Mouse (Mus musculus) embryonic facial prominence, embryonic 15.5 days (tissue): ENCODE data around the gene Dmrtc2. TPM values are rescaled to one million over a fixed set of nuclear protein-coding genes. Genes with fewer than 3 reads are reported as not detected.
"Not testable (repeated sequence)": the region's sequence is repeated elsewhere in the genome, so short reads cannot be mapped to it uniquely, and the experiment has no call there.

Experiments used
- ATAC-seq: fragments of 200-750 bp; cut with Nextera tagmentation; 2 replicates; pipeline ENCODE4 v1.8.0; 2017; ENCODE audit warnings: low read depth, moderate TSS enrichment; ENCODE audit not compliant: insufficient number of reproducible peaks, low FRiP score, low TSS enrichment
- H3K27ac ChIP-seq: fragments of 300-500 bp; sonication (generic); replicated peaks from 2 replicates; pipeline ENCODE4 v1.5.1; 2015; ENCODE audit warnings: mild to moderate bottlenecking, inconsistent platforms
- H3K27me3 ChIP-seq: fragments of 300-500 bp; sonication (generic); 2 replicates; pipeline ENCODE4 v1.6.1; 2015; ENCODE audit warnings: inconsistent platforms
- H3K36me3 ChIP-seq: fragments of 300-500 bp; sonication (generic); 2 replicates; pipeline ENCODE4 v1.6.1; 2015; ENCODE audit warnings: mild to moderate bottlenecking, inconsistent platforms
- H3K4me1 ChIP-seq: fragments of 300-500 bp; sonication (generic); 2 replicates; pipeline ENCODE4 v1.6.1; 2015; ENCODE audit warnings: inconsistent platforms
- H3K4me2 ChIP-seq: fragments of 300-500 bp; sonication (generic); replicated peaks from 2 replicates; pipeline ENCODE4 v1.6.1; 2015; ENCODE audit warnings: mild to moderate bottlenecking, inconsistent platforms
- H3K4me3 ChIP-seq: fragments of 300-500 bp; sonication (generic); replicated peaks from 2 replicates; pipeline ENCODE4 v1.5.1; 2015; ENCODE audit warnings: mild to moderate bottlenecking, inconsistent platforms
- H3K9ac ChIP-seq: fragments of 300-500 bp; sonication (generic); 2 replicates; pipeline ENCODE4 v1.6.1; 2015; ENCODE audit warnings: inconsistent platforms
- H3K9me3 ChIP-seq: fragments of 300-500 bp; sonication (generic); replicated peaks from 2 replicates; pipeline ENCODE4 v1.6.1; 2016; ENCODE audit warnings: inconsistent platforms
- WGBS: fragments of 180-500 bp; shearing (Covaris S2); methylation state at CpG from one replicate; pipeline ENCODE4 v1.1.7; 2015; 5-methylcytosine and 5-hydroxymethylcytosine counted together
- polyA plus RNA-seq: library from polyadenylated mRNA; unstranded; fragments of >200 nt; fragmentation: Nextera tagmentation; extraction: Ambion mirVana; gene quantifications from 2 replicates; pipeline ENCODE4 v1.2.1, GENCODE M21; 2015

Dmrtc2 gene
- 0.09 TPM in 1 of 2 replicates, not detected in the other for polyA plus RNA-seq

GRCm38 (mm10) chr7:24869532-24870165 is at the start of gene Dmrtc2, which contains the start of gene Lypd4:
TSS of gene Dmrtc2 (plus strand) at chr7:24870057.
TSS of gene Lypd4 (minus strand) at chr7:24869941.
- Histone ChIP-seq H3K27ac (no peak within 1 kb of the TSS), H3K4me3 (no peak within 1 kb of the TSS), H3K9me3 (no peaks in the 10 kb centered on the region), H3K4me2 (0 out of 2 replicates have a peak within 1 kb of the TSS, but pooled peaks have one; percentile 10), H3K4me1 (no peaks in the 10 kb centered on the region), H3K36me3 (no peaks in the 10 kb centered on the region), H3K9ac (no peak within 1 kb of the TSS), H3K27me3 (no peaks in the 10 kb centered on the region)
- WGBS = 51% methylated on average over 41 of the region's 41 CpGs
- ATAC-seq = no peak

- no peak for ATAC-seq
- no peak overlapping the region for H3K4me2 ChIP-seq
- no peaks in the 10 kb centered on the region for H3K36me3 ChIP-seq
- no peak overlapping the region for H3K27ac ChIP-seq
- no peak overlapping the region for H3K4me3 ChIP-seq
- H3K9me3 ChIP-seq = no peaks in the 10 kb centered on the region
- WGBS = 50% methylated on average over 7 of the region's 7 CpGs
- H3K4me1 ChIP-seq = no peaks in the 10 kb centered on the region
- no peaks in the 10 kb centered on the region for H3K27me3 ChIP-seq
- H3K9ac ChIP-seq = no peak overlapping the region
Observed at GRCm38 (mm10) chr7:24824452-24824851, 45.4 kb upstream of the Dmrtc2 start.

- Histone ChIP-seq H3K9me3 (no peaks in the 10 kb centered on the region), H3K4me2 (no peak overlapping the region), H3K27me3 (no peaks in the 10 kb centered on the region), H3K9ac (no peak overlapping the region), H3K4me1 (no peaks in the 10 kb centered on the region), H3K36me3 (no peaks in the 10 kb centered on the region), H3K4me3 (no peak overlapping the region), H3K27ac (no peak overlapping the region)
- 92% methylated on average over 4 of the region's 4 CpGs for WGBS
- no peak for ATAC-seq
Observed at GRCm38 (mm10) chr7:24827181-24827580, 42.7 kb upstream of the Dmrtc2 start.

GRCm38 (mm10) chr7:24838732-24839409 is 31.0 kb upstream of the Dmrtc2 start:
- not testable (repeated sequence) for H3K4me2 ChIP-seq, ATAC-seq, H3K4me3 ChIP-seq, H3K27me3 ChIP-seq, H3K4me1 ChIP-seq, H3K36me3 ChIP-seq, H3K27ac ChIP-seq, H3K9me3 ChIP-seq, H3K9ac ChIP-seq
- WGBS = 49% methylated on average over 12 of the region's 13 CpGs

- Histone ChIP-seq H3K9me3 (no peaks in the 10 kb centered on the region), H3K4me2 (no peak overlapping the region), H3K9ac (no peak overlapping the region), H3K36me3 (no peaks in the 10 kb centered on the region), H3K4me1 (no peaks in the 10 kb centered on the region), H3K27me3 (no peaks in the 10 kb centered on the region), H3K27ac (no peak overlapping the region), H3K4me3 (no peak overlapping the region)
- ATAC-seq = no peak
- WGBS = 64% methylated on average over 8 of the region's 8 CpGs
Observed at GRCm38 (mm10) chr7:24839410-24839808, 30.4 kb upstream of the Dmrtc2 start.

GRCm38 (mm10) chr7:24840331-24840730 is 29.5 kb upstream of the Dmrtc2 start:
- no peak overlapping the region for H3K4me3 ChIP-seq
- no peak overlapping the region for H3K9ac ChIP-seq
- no peaks in the 10 kb centered on the region for H3K9me3 ChIP-seq
- H3K36me3 ChIP-seq = no peaks in the 10 kb centered on the region
- 43% methylated on average over 3 of the region's 3 CpGs for WGBS
- H3K27me3 ChIP-seq = no peaks in the 10 kb centered on the region
- no peak for ATAC-seq
- no peak overlapping the region for H3K4me2 ChIP-seq
- no peak overlapping the region for H3K27ac ChIP-seq
- H3K4me1 ChIP-seq = no peaks in the 10 kb centered on the region

- no peak overlapping the region for H3K4me2 ChIP-seq
- no peak overlapping the region for H3K27ac ChIP-seq
- ATAC-seq = no peak
- H3K4me3 ChIP-seq = no peak overlapping the region
- no peak overlapping the region for H3K9ac ChIP-seq
- no peaks in the 10 kb centered on the region for H3K9me3 ChIP-seq
- H3K4me1 ChIP-seq = no peaks in the 10 kb centered on the region
- no peaks in the 10 kb centered on the region for H3K36me3 ChIP-seq
- H3K27me3 ChIP-seq = no peaks in the 10 kb centered on the region
- whole genome bisulfite sequencing = 73% methylated on average over 4 of the region's 4 CpGs
Observed at GRCm38 (mm10) chr7:24841009-24841408, 28.8 kb upstream of the Dmrtc2 start.

- H3K4me3 ChIP-seq = no peak overlapping the region
- ATAC-seq = no peak
- H3K27ac ChIP-seq = no peak overlapping the region
- H3K27me3 ChIP-seq = no peaks in the 10 kb centered on the region
- H3K9ac ChIP-seq = no peak overlapping the region
- H3K4me2 ChIP-seq = no peak overlapping the region
- no peaks in the 10 kb centered on the region for H3K9me3 ChIP-seq
- no peaks in the 10 kb centered on the region for H3K36me3 ChIP-seq
- no peaks in the 10 kb centered on the region for H3K4me1 ChIP-seq
- 34% methylated on average over 5 of the region's 5 CpGs for WGBS
Observed at GRCm38 (mm10) chr7:24844144-24844543, 25.7 kb upstream of the Dmrtc2 start.

GRCm38 (mm10) chr7:24845181-24845580 is 24.7 kb upstream of the Dmrtc2 start:
- no peak for ATAC-seq
- H3K9me3 ChIP-seq = no peaks in the 10 kb centered on the region
- H3K4me1 ChIP-seq = no peaks in the 10 kb centered on the region
- H3K27ac ChIP-seq = no peak overlapping the region
- H3K27me3 ChIP-seq = no peaks in the 10 kb centered on the region
- 83% methylated on average over 9 of the region's 9 CpGs for WGBS
- no peak overlapping the region for H3K4me3 ChIP-seq
- H3K9ac ChIP-seq = no peak overlapping the region
- no peak overlapping the region for H3K4me2 ChIP-seq
- H3K36me3 ChIP-seq = no peaks in the 10 kb centered on the region

GRCm38 (mm10) chr7:24845713-24846112 is 24.1 kb upstream of the Dmrtc2 start:
- H3K4me2 ChIP-seq = no peak overlapping the region
- no peak overlapping the region for H3K4me3 ChIP-seq
- H3K9ac ChIP-seq = no peak overlapping the region
- WGBS = 3% methylated on average over 6 of the region's 6 CpGs
- no peak overlapping the region for H3K27ac ChIP-seq
- H3K4me1 ChIP-seq = no peaks in the 10 kb centered on the region
- no peaks in the 10 kb centered on the region for H3K36me3 ChIP-seq
- no peak for ATAC-seq
- H3K9me3 ChIP-seq = no peaks in the 10 kb centered on the region
- no peaks in the 10 kb centered on the region for H3K27me3 ChIP-seq

GRCm38 (mm10) chr7:24846576-24846975 is 23.3 kb upstream of the Dmrtc2 start:
- not testable (repeated sequence) for H3K4me1 ChIP-seq, H3K4me3 ChIP-seq, ATAC-seq, H3K4me2 ChIP-seq, H3K27ac ChIP-seq, H3K9ac ChIP-seq, H3K9me3 ChIP-seq, H3K36me3 ChIP-seq, H3K27me3 ChIP-seq
- WGBS = 54% methylated on average over 2 of the region's 2 CpGs

- no peaks in the 10 kb centered on the region for H3K27me3 ChIP-seq
Observed at GRCm38 (mm10) chr7:24850162-24850561, 19.7 kb upstream of the Dmrtc2 start.

More at GRCm38 (mm10) chr7:24850162-24850561, 19.7 kb upstream of the Dmrtc2 start:
- no peak for ATAC-seq
- no peak overlapping the region for H3K4me3 ChIP-seq
- no peaks in the 10 kb centered on the region for H3K9me3 ChIP-seq
- no peak overlapping the region for H3K27ac ChIP-seq
- no peak overlapping the region for H3K9ac ChIP-seq
- 0 out of 2 replicates have a peak, but pooled peaks cover 5% of the 10 kb centered on the region for H3K4me1 ChIP-seq
- H3K36me3 ChIP-seq = no peaks in the 10 kb centered on the region
- H3K4me2 ChIP-seq = no peak overlapping the region
- WGBS = 8% methylated on average over 5 of the region's 5 CpGs
